Mouse (Mus musculus) CH12.LX (cell line): ENCODE measurements around the gene Kcnj6. TPM values are rescaled to one million over a fixed set of nuclear protein-coding genes. Genes with fewer than 3 reads are reported as not detected.

Experiments used
- DNase-seq: peaks from one replicate; pipeline ENCODE4 v3.0.0-alpha.2; 2013; ENCODE audit errors: extremely low read depth
- H3K27ac ChIP-seq: 2 replicates; pipeline ENCODE4 v1.5.1; 2012; ENCODE audit warnings: low read depth, mild to moderate bottlenecking, control low read depth, moderate library complexity; ENCODE audit not compliant: insufficient read depth
- H3K27me3 ChIP-seq: replicated peaks from 2 replicates; pipeline ENCODE3; 2012; ENCODE audit warnings: inconsistent platforms
- H3K36me3 ChIP-seq, 2 experiments: replicated peaks in 1 of 2; 2 replicates each; pipeline versions ENCODE3 to v1.6.1; 2012; ENCODE audit warnings: inconsistent platforms in 1 of 2, low read length in 1 of 2, mild to moderate bottlenecking in 1 of 2, mixed read lengths in 1 of 2, moderate library complexity in 1 of 2; ENCODE audit not compliant: control insufficient read depth in 1 of 2, insufficient read depth in 1 of 2
- H3K4me1 ChIP-seq, 2 experiments: 2 replicates each; pipeline ENCODE4 v1.6.1; 2012; ENCODE audit warnings: inconsistent platforms in 1 of 2, moderate library complexity in 1 of 2; ENCODE audit not compliant: insufficient read depth in 2 of 2, control insufficient read depth in 1 of 2
- H3K4me2 ChIP-seq: 2 replicates; pipeline ENCODE4 v1.6.1; 2012; ENCODE audit warnings: low read depth, mild to moderate bottlenecking, control low read depth; ENCODE audit not compliant: poor library complexity, insufficient read depth, severe bottlenecking
- H3K4me3 ChIP-seq, 3 experiments: fragments of 150-350 bp in 1 of 3; sonication (generic) in 1 of 3; replicated peaks in 1 of 3; 2 replicates each; pipeline versions ENCODE3 to v1.5.1; 2011 to 2012; ENCODE audit warnings: low read depth in 2 of 3, low read length in 2 of 3, mild to moderate bottlenecking in 2 of 3, moderate library complexity in 2 of 3, control low read depth in 1 of 3, improper control_type of control experiment in 1 of 3, inconsistent platforms in 1 of 3, mixed read lengths in 1 of 3; ENCODE audit not compliant: poor library complexity in 1 of 3
- H3K79me2 ChIP-seq: replicated peaks from 2 replicates; pipeline ENCODE4 v1.6.1; 2012; ENCODE audit warnings: mild to moderate bottlenecking, moderate library complexity; ENCODE audit not compliant: control insufficient read depth, poor library complexity, insufficient read depth, severe bottlenecking; ENCODE audit errors: extremely low read depth
- H3K9ac ChIP-seq: 2 replicates; pipeline ENCODE4 v1.6.1; 2012; ENCODE audit warnings: low read depth, mild to moderate bottlenecking, control low read depth, moderate library complexity; ENCODE audit not compliant: insufficient read depth
- H3K9me3 ChIP-seq: replicated peaks from 2 replicates; pipeline ENCODE3; 2012; ENCODE audit warnings: low read length, inconsistent platforms, mixed read lengths
- BHLHE40 ChIP-seq: IDR thresholded peaks from 2 replicates; pipeline ENCODE4 v1.6.1; 2011; ENCODE audit warnings: mild to moderate bottlenecking, low read depth, low read length, improper control_type of control experiment
- CHD1 ChIP-seq: IDR thresholded peaks from 2 replicates; pipeline ENCODE4 v1.6.1; 2012; ENCODE audit warnings: low read depth, low read length, improper control_type of control experiment, inconsistent platforms
- CHD2 ChIP-seq: IDR thresholded peaks from 2 replicates; pipeline ENCODE4 v1.6.1; 2011; ENCODE audit warnings: low read length, improper control_type of control experiment
- CTCF ChIP-seq, 2 experiments: IDR thresholded peaks in 1 of 2; conservative IDR thresholded peaks in 1 of 2; 2 replicates each; pipeline ENCODE4 v1.5.1; 2011 to 2012; ENCODE audit warnings: low read depth in 2 of 2, low read length in 2 of 2, improper control_type of control experiment in 1 of 2, inconsistent platforms in 1 of 2, mild to moderate bottlenecking in 1 of 2, moderate library complexity in 1 of 2
- E2F4 ChIP-seq: IDR thresholded peaks from 2 replicates; pipeline ENCODE4 v1.6.1; 2011; ENCODE audit warnings: low read depth, low read length, improper control_type of control experiment; ENCODE audit not compliant: insufficient replicate concordance
- ELF1 ChIP-seq: IDR thresholded peaks from 2 replicates; pipeline ENCODE4 v1.6.1; 2014; ENCODE audit warnings: low read depth, mild to moderate bottlenecking, inconsistent platforms, low read length, improper control_type of control experiment
- EP300 ChIP-seq: IDR thresholded peaks from 2 replicates; pipeline ENCODE4 v1.6.1; 2011; ENCODE audit warnings: low read length, improper control_type of control experiment
- ETS1 ChIP-seq: conservative IDR thresholded peaks from 2 replicates; pipeline ENCODE4 v1.6.1; 2012; ENCODE audit warnings: low read depth, mild to moderate bottlenecking, inconsistent platforms, low read length, improper control_type of control experiment, moderate library complexity
- IRF4 ChIP-seq: IDR thresholded peaks from 2 replicates; pipeline ENCODE4 v1.6.1; 2014; ENCODE audit warnings: low read depth, mild to moderate bottlenecking, inconsistent platforms, low read length, improper control_type of control experiment
- JUN ChIP-seq: IDR thresholded peaks from 2 replicates; pipeline ENCODE4 v1.6.1; 2011; ENCODE audit warnings: low read depth, mild to moderate bottlenecking, low read length, improper control_type of control experiment, moderate library complexity; ENCODE audit not compliant: insufficient read depth
- JUND ChIP-seq: conservative IDR thresholded peaks from 2 replicates; pipeline ENCODE4 v1.6.1; 2011; ENCODE audit warnings: low read depth, low read length, improper control_type of control experiment
- KAT2A ChIP-seq: IDR thresholded peaks from 2 replicates; pipeline ENCODE4 v1.6.1; 2012; ENCODE audit warnings: low read length, improper control_type of control experiment, inconsistent platforms; ENCODE audit not compliant: insufficient replicate concordance
- MAFK ChIP-seq: IDR thresholded peaks from 2 replicates; pipeline ENCODE4 v1.6.1; 2011; ENCODE audit warnings: low read length, improper control_type of control experiment; ENCODE audit not compliant: insufficient replicate concordance
- MAZ ChIP-seq: IDR thresholded peaks from 2 replicates; pipeline ENCODE4 v1.6.1; 2012; ENCODE audit warnings: low read depth, mild to moderate bottlenecking, inconsistent platforms, low read length, improper control_type of control experiment, moderate library complexity
- MEF2A ChIP-seq: IDR thresholded peaks from 2 replicates; pipeline ENCODE4 v1.6.1; 2014; ENCODE audit warnings: low read depth, mild to moderate bottlenecking, inconsistent platforms, low read length, improper control_type of control experiment, borderline replicate concordance
- MXI1 ChIP-seq: IDR thresholded peaks from 2 replicates; pipeline ENCODE4 v1.6.1; 2011; ENCODE audit warnings: mild to moderate bottlenecking, low read depth, low read length, improper control_type of control experiment
- MYC ChIP-seq: IDR thresholded peaks from 2 replicates; pipeline ENCODE4 v1.6.1; 2011; ENCODE audit warnings: low read depth, mild to moderate bottlenecking, improper control_type of control experiment, low read length
- NELFE ChIP-seq: IDR thresholded peaks from 2 replicates; pipeline ENCODE4 v1.6.1; 2011; ENCODE audit warnings: low read depth, low read length, improper control_type of control experiment
- NRF1 ChIP-seq: IDR thresholded peaks from 2 replicates; pipeline ENCODE4 v1.6.1; 2014; ENCODE audit warnings: low read depth, mild to moderate bottlenecking, inconsistent platforms, low read length, improper control_type of control experiment, moderate library complexity
- POLR2A ChIP-seq: IDR thresholded peaks from 2 replicates; pipeline ENCODE4 v1.6.1; 2011; ENCODE audit warnings: low read depth, mild to moderate bottlenecking, improper control_type of control experiment, low read length
- POLR2AphosphoS2 ChIP-seq: IDR thresholded peaks from 2 replicates; pipeline ENCODE4 v1.6.1; 2011; ENCODE audit warnings: low read depth, low read length, improper control_type of control experiment
- RAD21 ChIP-seq: IDR thresholded peaks from 2 replicates; pipeline ENCODE4 v1.6.1; 2011; ENCODE audit warnings: low read depth, mild to moderate bottlenecking, low read length, improper control_type of control experiment, moderate library complexity
- RCOR1 ChIP-seq: conservative IDR thresholded peaks from 2 replicates; pipeline ENCODE4 v1.6.1; 2012; ENCODE audit warnings: low read depth, mild to moderate bottlenecking, inconsistent platforms, low read length, improper control_type of control experiment
- SIN3A ChIP-seq: IDR thresholded peaks from 2 replicates; pipeline ENCODE4 v1.6.1; 2012; ENCODE audit warnings: low read length, improper control_type of control experiment, inconsistent platforms
- SMC3 ChIP-seq: IDR thresholded peaks from 2 replicates; pipeline ENCODE4 v1.6.1; 2011; ENCODE audit warnings: low read depth, low read length, improper control_type of control experiment
- TBP ChIP-seq: conservative IDR thresholded peaks from 2 replicates; pipeline ENCODE4 v1.6.1; 2011; ENCODE audit warnings: low read depth, low read length, improper control_type of control experiment
- TCF12 ChIP-seq: IDR thresholded peaks from 2 replicates; pipeline ENCODE4 v1.6.1; 2014; ENCODE audit warnings: low read depth, mild to moderate bottlenecking, inconsistent platforms, low read length, improper control_type of control experiment
- USF1 ChIP-seq: IDR thresholded peaks from 2 replicates; pipeline ENCODE4 v1.6.1; 2014; ENCODE audit warnings: low read depth, mild to moderate bottlenecking, inconsistent platforms, low read length, improper control_type of control experiment
- USF2 ChIP-seq: conservative IDR thresholded peaks from 2 replicates; pipeline ENCODE4 v1.6.1; 2011; ENCODE audit warnings: low read depth, low read length, improper control_type of control experiment
- ZC3H11A ChIP-seq: IDR thresholded peaks from 2 replicates; pipeline ENCODE4 v1.6.1; 2012; ENCODE audit warnings: low read depth, mild to moderate bottlenecking, inconsistent platforms, low read length, improper control_type of control experiment
- ZKSCAN1 ChIP-seq: IDR thresholded peaks from 2 replicates; pipeline ENCODE4 v1.6.1; 2012; ENCODE audit warnings: low read depth, inconsistent platforms, low read length, improper control_type of control experiment, borderline replicate concordance
- ZNF384 ChIP-seq: IDR thresholded peaks from 2 replicates; pipeline ENCODE4 v1.6.1; 2012; ENCODE audit warnings: low read depth, low read length, improper control_type of control experiment, inconsistent platforms
- dilution Hi-C: fragments of 300-500 bp; cut with MboI; formaldehyde crosslinking; loops from 2 replicates; pipeline ENCODE4 v1.14.3; 2020; ENCODE audit warnings: low sequenced_read_pairs; ENCODE audit not compliant: extremely low pct_unique_long_range_greater_than_20kb, extremely low pct_ligation_motif_present
- in situ Hi-C: fragments of 300-500 bp; cut with MboI; formaldehyde crosslinking; loops from 3 replicates; pipeline ENCODE4 v1.14.3; 2019; ENCODE audit warnings: low sequenced_read_pairs, low pct_ligation_motif_present, low pct_unique_long_range_greater_than_20kb, mixed read lengths
- polyA plus RNA-seq: library from polyadenylated mRNA; unstranded; fragments of >175 nt; gene quantifications from 2 replicates; pipeline ENCODE4 v1.2.1, GENCODE M21; 2012; ENCODE audit warnings: low read depth; ENCODE audit not compliant: insufficient read length
- total RNA-seq, 2 experiments: library from RNA; depleted of rRNA; stranded (reverse); fragments of 300-350 nt in 1 of 2; fragments of >200 nt in 1 of 2; gene quantifications; 2 replicates each; pipeline ENCODE4 v1.2.3; 2012 to 2014

Gene Kcnj6
- total and polyA plus RNA-seq, 3 experiments, result not detected

DNA sequence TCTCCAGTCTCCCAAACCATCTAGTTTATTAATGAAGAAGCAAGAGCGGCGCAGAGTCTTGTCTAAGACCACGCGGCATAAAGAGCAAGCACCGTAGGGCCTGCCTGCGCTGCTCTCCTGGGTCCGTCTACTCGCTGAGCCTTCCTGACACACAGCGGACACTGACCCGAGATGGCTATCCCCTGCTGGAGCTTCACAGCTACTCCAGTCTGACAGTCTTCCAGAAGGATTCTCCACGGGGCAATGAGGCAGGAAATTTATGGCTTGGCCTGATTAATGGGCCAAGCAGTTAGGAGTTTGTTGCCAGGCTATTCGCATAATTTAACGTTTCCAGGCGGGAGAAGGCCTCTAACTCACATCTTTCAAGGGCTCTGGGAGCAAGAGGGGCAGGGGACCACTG, 283.0 kb downstream of the Kcnj6 start:
- H3K4me2 ChIP-seq, result no peak overlapping the region
- H3K9me3 ChIP-seq, result peaks cover 25% of the 10 kb centered on the region
- dilution Hi-C loops, result no loop called here
- H3K4me3 ChIP-seq, result no peak overlapping the region
- H3K27ac ChIP-seq, result no peak overlapping the region
- DNase-seq, result no peak
- in situ Hi-C loops, result no loop called here
- TF ChIP-seq SIN3A, result no peak
- H3K79me2 ChIP-seq, result no peaks in the 10 kb centered on the region
- H3K27me3 ChIP-seq, result no peaks in the 10 kb centered on the region
- H3K9ac ChIP-seq, result no peak overlapping the region
- H3K4me1 ChIP-seq, result peaks cover 1 to 7% of the 10 kb centered on the region in 2 experiments
- H3K36me3 ChIP-seq, result no peaks in the 10 kb centered on the region

DNA sequence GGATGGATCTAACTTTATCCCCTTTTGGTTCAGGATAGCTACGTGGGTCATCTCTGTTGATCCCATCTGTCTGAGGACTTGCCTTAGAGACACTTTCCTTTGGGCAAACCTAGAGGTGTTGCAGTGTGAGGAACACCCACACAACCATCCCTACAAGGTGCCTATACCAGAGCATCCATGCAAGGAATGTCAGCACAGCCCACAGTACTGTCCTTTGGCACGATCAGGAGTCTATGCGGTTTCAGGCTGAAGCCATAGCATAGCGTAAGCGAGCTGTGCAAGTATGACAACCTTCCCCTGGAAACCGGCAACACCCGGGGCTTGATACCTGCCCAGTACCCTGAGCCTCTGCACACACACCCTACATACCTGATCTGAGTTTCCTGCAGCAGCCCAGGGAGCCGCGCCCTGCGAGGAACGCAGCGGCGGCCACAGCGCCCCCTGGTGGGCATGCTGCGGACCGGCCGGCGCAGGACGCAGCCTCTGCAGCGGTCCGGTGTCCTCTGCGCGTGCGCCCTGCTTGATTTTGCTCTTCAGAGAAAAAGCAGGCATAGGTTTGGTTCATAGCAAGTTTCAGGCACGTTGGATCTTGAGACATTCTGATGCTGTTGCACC, 283.9 kb downstream of the Kcnj6 start:
- Histone ChIP-seq H3K4me3 (no peak overlapping the region), H3K27me3 (no peaks in the 10 kb centered on the region), H3K27ac (no peak overlapping the region), H3K79me2 (no peaks in the 10 kb centered on the region), H3K9me3 (peaks cover 20% of the 10 kb centered on the region), H3K36me3 (no peaks in the 10 kb centered on the region), H3K4me1 (no peaks in the 10 kb centered on the region; a peak in 1 of 4 replicates), H3K9ac (no peak overlapping the region), H3K4me2 (no peak overlapping the region)
- in situ Hi-C loops (no loop called here), dilution Hi-C loops (no loop called here)
- TF ChIP-seq MEF2A (no peak), NRF1 (peak; percentile 88), EP300 (no peak), MXI1 (no peak), USF1 (no peak), CTCF (conservative IDR thresholded peaks at IDR 0.05 in 1 of 2, IDR thresholded peaks at IDR 0.05 in 1 of 2; ENCODE audit: low read depth in 2 of 2, low read length in 2 of 2) (peak in 1 of 2 experiments; percentile 80; a peak in 2 of 4 replicates), POLR2AphosphoS2 (no peak), TBP (no peak), MAFK (no peak), ELF1 (no peak), KAT2A (no peak), JUND (no peak), NELFE (no peak; the same call in 1 of the 2 replicates), RAD21 (peak; percentile 43), ZKSCAN1 (no peak), USF2 (no peak), JUN (no peak), SMC3 (peak; percentile 73), CHD2 (no peak), TCF12 (no peak), BHLHE40 (no peak), ZNF384 (no peak), MYC (no peak), E2F4 (no peak), RCOR1 (no peak), ZC3H11A (no peak), CHD1 (no peak), ETS1 (no peak), MAZ (no peak), IRF4 (no peak), POLR2A (no peak), SIN3A (no peak)
- DNase-seq, result no peak
